ENCODE assay signal across 14 mouse cellular contexts in the genomic region with DNA sequence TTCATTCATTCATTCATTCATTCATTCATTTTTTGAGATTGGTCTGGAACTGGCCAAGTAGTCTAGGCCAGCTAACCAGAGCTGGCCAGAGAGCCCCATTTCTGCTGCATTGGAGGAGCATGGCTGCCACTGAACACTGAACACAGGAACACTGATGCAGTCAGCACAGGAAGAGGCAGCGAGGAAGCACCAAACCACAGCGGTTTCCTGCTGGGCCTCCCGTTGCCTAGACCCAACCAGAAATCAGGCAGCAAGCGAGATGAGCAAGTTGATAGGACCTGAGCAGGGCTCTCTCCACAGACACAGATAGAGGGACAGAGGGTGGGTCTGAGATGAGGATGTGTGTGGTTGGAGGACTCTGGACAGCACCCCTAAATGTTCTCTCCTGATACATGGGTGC. TPM values are rescaled to one million over a fixed set of nuclear protein-coding genes. Genes with fewer than 3 reads are reported as not detected.
DNase-seq lines count a peak whose midpoint lies in the region; ATAC-seq lines count a peak whose summit lies in the region.
"Had no signal": no experiment of that assay in that cellular context is flagged by ENCODE, and none has a peak within 500 bp of the region (broad histone marks: within the 10 kb centered on the region; RNA-seq: fewer than 3 reads in every experiment).

No protein-coding gene starts in this region.

- H3K4me3 ChIP-seq in liver, embryonic 13.5 days (replicated peaks), result no peak overlapping the region
- H3K4me3 ChIP-seq in midbrain, embryonic 14.5 days (replicated peaks; ENCODE audit: low read depth, low read length), result no peak overlapping the region
- H3K4me3 ChIP-seq: myocyte had no signal

- ATAC-seq in CD4-positive, CD25-positive, alpha-beta regulatory T cell, adult 4 months, result peak; percentile 96
- peak; percentile 43 for ATAC-seq in liver, embryonic 13.5 days (ENCODE audit: low read depth)
- ATAC-seq in midbrain, embryonic 14.5 days (ENCODE audit: low FRiP score, low TSS enrichment), result no peak
- ATAC-seq: hindbrain, embryonic 16.5 days had no signal

- no peak overlapping the region for H3K4me2 ChIP-seq in liver, embryonic 13.5 days
- H3K4me2 ChIP-seq in midbrain, embryonic 14.5 days (ENCODE audit: low read length), result no peak overlapping the region

- no peak overlapping the region for H3K9ac ChIP-seq in liver, embryonic 13.5 days
- H3K9ac ChIP-seq in midbrain, embryonic 14.5 days (replicated peaks; ENCODE audit: low read length), result no peak overlapping the region
- H3K9ac ChIP-seq: liver, embryonic 14.5 days had no signal

- H3K9me3 ChIP-seq in liver, embryonic 13.5 days (replicated peaks), result no peaks in the 10 kb centered on the region
- no peaks in the 10 kb centered on the region for H3K9me3 ChIP-seq in midbrain, embryonic 14.5 days (ENCODE audit: control insufficient read depth, low read length)

- 20% methylated on average over 4 of the region's 4 CpGs for WGBS in liver, embryonic 13.5 days (ENCODE audit: insufficient replicate concordance)
- 90% methylated on average over 4 of the region's 4 CpGs for WGBS in midbrain, embryonic 14.5 days

- no peaks in the 10 kb centered on the region for H3K27me3 ChIP-seq in liver, embryonic 13.5 days
- no peaks in the 10 kb centered on the region for H3K27me3 ChIP-seq in midbrain, embryonic 14.5 days (ENCODE audit: control insufficient read depth, insufficient read depth, low read length)

- no peak overlapping the region for H3K27ac ChIP-seq in liver, embryonic 13.5 days
- H3K27ac ChIP-seq in midbrain, embryonic 14.5 days (replicated peaks; ENCODE audit: low read depth, low read length), result no peak overlapping the region
- H3K27ac ChIP-seq: liver, embryonic 14.5 days had no signal

- DNase-seq in 416B (ENCODE audit: low read depth), result peak; percentile 87
- DNase-seq in liver, embryonic 13.5 days, result no peak
- DNase-seq in skeletal muscle tissue, adult 2 months (ENCODE audit: low read depth, low spot score), result peak; percentile 12
- DNase-seq in testis, postnatal 10 days (ENCODE audit: low spot score), result no peak
- no peak for DNase-seq in cerebellum, adult 11-12 months
- no peak for DNase-seq in midbrain, embryonic 14.5 days
- no peak for DNase-seq in heart, postnatal 4 days
- DNase-seq: embryo, embryonic 11 days; right cerebral cortex, adult 18-20 months had no signal

- H3K4me1 ChIP-seq in liver, embryonic 13.5 days (replicated peaks), result no peaks in the 10 kb centered on the region; the same call in 1 of the 2 replicates
- no peaks in the 10 kb centered on the region for H3K4me1 ChIP-seq in midbrain, embryonic 14.5 days (ENCODE audit: control insufficient read depth, insufficient read depth, low read length)

- no peaks in the 10 kb centered on the region for H3K36me3 ChIP-seq in liver, embryonic 13.5 days
- H3K36me3 ChIP-seq in midbrain, embryonic 14.5 days (ENCODE audit: control insufficient read depth, insufficient read depth, low read length), result no peaks in the 10 kb centered on the region

RNA-seq across cellular contexts. Expression of gene Scn10a, which starts 24.8 kb away (rescaled TPM):
- polyA plus RNA-seq in CD4-positive, CD25-positive, alpha-beta regulatory T cell, adult 4 months (2017; shearing (Covaris generic)), result not detected
- polyA plus RNA-seq in liver, embryonic 13.5 days (2015; fragmentation: Nextera tagmentation; extraction: Ambion mirVana), result 0.02 and 0.03 TPM in 2 replicates
- polyA plus RNA-seq in midbrain, embryonic 14.5 days (2014; fragmentation: Nextera tagmentation; extraction: Ambion mirVana), result 0.04 TPM in 1 of 2 replicates, not detected in the other
- 1 to 10 TPM; 1.7 to 1.8 TPM for total RNA-seq in heart, postnatal 4 days (2021)
- polyA plus RNA-seq: urinary bladder, adult 2 months had no signal

Comparison
In these comparisons a context has a peak if more than half of its experiments do, and no peak if none do; other contexts are left out.
1. DNase-seq: peak in 416B (single experiment) and skeletal muscle tissue, adult 2 months (single experiment); none in liver, embryonic 13.5 days (single experiment), testis, postnatal 10 days (single experiment), cerebellum, adult 11-12 months (single experiment), midbrain, embryonic 14.5 days (single experiment) and heart, postnatal 4 days (single experiment).